Mouse (Mus musculus): ENCODE results near the gene Vmn1r222. TPM values are rescaled to one million over a fixed set of nuclear protein-coding genes. Genes with fewer than 3 reads are reported as not detected.

Gene Vmn1r222
- polyA plus RNA-seq (2012; fragmentation: generic; extraction: Trizol), result not detected

DNA sequence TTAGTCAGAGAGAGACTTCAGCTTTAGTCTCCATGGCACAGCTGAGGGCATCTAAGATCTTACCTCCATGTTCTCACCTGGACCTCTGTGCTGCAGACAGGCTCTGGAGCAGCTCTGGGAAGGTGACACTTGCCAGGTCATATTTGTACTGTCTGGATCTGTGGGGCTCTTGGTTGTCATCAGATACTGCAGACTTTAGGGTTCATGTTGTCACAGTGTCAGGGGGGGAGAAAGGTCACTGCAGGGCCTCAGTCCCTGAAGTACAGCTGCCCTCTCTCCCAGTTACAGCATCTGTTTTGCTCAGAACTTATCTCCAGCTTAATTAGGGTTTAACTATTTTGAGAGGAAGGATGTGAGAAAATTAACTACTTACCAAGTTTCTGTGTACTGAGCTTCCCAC, at the start of gene Vmn1r222:
Gene Vmn1r222, minus strand, starts transcription at position 101 of the 400 bp plus-strand sequence.

DNA sequence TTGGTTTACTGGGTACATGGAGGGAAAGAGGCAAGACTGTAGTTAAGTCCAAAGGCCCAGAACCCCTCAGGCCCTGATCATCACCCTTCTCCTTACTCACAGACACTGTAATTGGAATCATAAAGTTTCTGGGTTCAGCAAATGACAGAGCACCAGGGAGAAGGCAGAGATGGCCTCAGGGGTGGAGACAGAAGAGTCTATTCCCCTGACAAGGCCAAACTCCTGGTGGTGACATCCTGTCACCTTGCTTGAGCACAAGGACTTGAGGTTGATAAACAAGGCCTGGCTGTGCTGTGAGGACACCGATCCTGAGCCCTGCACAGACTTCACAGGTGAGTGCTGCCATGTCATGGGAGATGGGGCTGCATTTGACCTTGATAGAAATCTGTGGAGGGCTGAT, 11.1 kb upstream of the Vmn1r222 start, which contains the start of gene Vmn1r223:
Gene Vmn1r223, plus strand, starts transcription at position 301 of the 400 bp plus-strand sequence.

DNA sequence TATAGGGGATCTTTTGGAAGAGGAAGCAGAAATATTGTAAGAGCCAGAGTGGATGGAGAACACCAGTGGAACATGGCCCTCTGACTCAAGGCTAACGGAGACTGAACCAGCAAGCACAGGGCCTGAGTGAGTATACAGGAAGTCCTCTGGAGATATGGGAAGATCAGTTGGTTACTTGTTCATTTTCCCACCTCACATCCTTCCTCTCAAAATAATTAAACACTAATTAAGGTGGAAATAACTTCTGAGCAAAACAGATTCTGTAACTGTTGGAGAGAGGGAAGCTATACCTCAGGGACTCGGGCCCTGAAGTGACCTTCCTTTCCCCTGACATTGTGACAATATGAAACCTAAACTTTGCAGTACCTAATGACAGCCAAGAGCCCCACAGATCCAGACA, 21.9 kb downstream of the Vmn1r222 start, which contains the start of gene Vmn1r221:
Gene Vmn1r221, plus strand, starts transcription at position 301 of the 400 bp plus-strand sequence.

DNA sequence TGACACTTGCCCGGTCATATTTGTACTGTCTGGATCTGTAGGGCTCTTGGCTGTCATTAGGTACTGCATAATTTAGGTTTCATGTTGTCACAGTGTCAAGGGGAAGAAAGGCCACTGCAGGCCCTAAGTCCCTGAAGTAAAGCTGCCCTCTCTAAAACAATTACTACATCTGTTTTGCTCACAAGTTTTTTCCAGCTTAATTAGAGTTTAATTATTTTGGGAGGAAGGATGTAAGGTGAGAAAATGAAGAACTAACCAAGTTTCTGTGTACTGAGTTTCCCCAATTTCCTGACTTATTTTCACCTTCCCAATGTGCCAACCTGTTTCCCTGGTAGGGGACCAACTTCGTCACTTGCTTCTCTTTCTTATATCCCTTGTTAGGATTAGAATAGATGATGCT, 47.9 kb downstream of the Vmn1r222 start, which contains the start of gene Vmn1r220:
Gene Vmn1r220, minus strand, starts transcription at position 101 of the 400 bp plus-strand sequence.

Other genes starting within 250 kb of the Vmn1r222 start
- not detected for gene Vmn1r213, start 228.3 kb downstream of the Vmn1r222 start, polyA plus RNA-seq (2012; fragmentation: generic; extraction: Trizol)
- not detected for gene Vmn1r214, start 205.5 kb downstream of the Vmn1r222 start, polyA plus RNA-seq (2012; fragmentation: generic; extraction: Trizol)
- gene Vmn1r215, start 167.9 kb downstream of the Vmn1r222 start, polyA plus RNA-seq (2012; fragmentation: generic; extraction: Trizol), result not detected
- gene Vmn1r217, start 117.7 kb downstream of the Vmn1r222 start, polyA plus RNA-seq (2012; fragmentation: generic; extraction: Trizol), result not detected
- gene Vmn1r218, start 102.8 kb downstream of the Vmn1r222 start, polyA plus RNA-seq (2012; fragmentation: generic; extraction: Trizol), result not detected
- not detected for gene Vmn1r219, start 76.6 kb downstream of the Vmn1r222 start, polyA plus RNA-seq (2012; fragmentation: generic; extraction: Trizol)
- gene Vmn1r220, start 48.0 kb downstream of the Vmn1r222 start, polyA plus RNA-seq (2012; fragmentation: generic; extraction: Trizol), result not detected
- not detected for gene Vmn1r221, start 21.8 kb downstream of the Vmn1r222 start, polyA plus RNA-seq (2012; fragmentation: generic; extraction: Trizol)
- gene Vmn1r223, start 11.2 kb upstream of the Vmn1r222 start, polyA plus RNA-seq (2012; fragmentation: generic; extraction: Trizol), result not detected
- 1 to 10 TPM in 1 of 2 experiments, under 1 TPM in 1; 0.22 to 1.4 TPM for gene Zfp322a, start 133.3 kb upstream of the Vmn1r222 start, polyA plus RNA-seq (2012; fragmentation: generic; extraction: Trizol)
- gene Abt1, start 187.9 kb upstream of the Vmn1r222 start, polyA plus RNA-seq (2012; fragmentation: generic; extraction: Trizol), result 10 to 100 TPM in 1 of 2 experiments, 1 to 10 TPM in 1; 9.5 to 13.6 TPM
- not detected for gene Btn1a1, start 230.0 kb upstream of the Vmn1r222 start, polyA plus RNA-seq (2012; fragmentation: generic; extraction: Trizol)

Measured in C3H10T1/2 (cell line).